Mouse (Mus musculus): Measurements from ENCODE around the gene Ldlrap1. TPM values are rescaled to one million over a fixed set of nuclear protein-coding genes. Genes with fewer than 3 reads are reported as not detected.

Gene Ldlrap1
- polyA plus RNA-seq, 1 experiment from 2014 or later: 24.9 TPM

- Histone ChIP-seq H3K4me3 (no peak overlapping the region), H3K9me3 (no peaks in the 10 kb centered on the region), H3K4me1 (peaks cover 8% of the 10 kb centered on the region), H3K9ac (no peak overlapping the region), H3K36me3 (peaks cover 45% of the 10 kb centered on the region), H3K27ac (no peak overlapping the region), H3K4me2 (no peak overlapping the region), H3K27me3 (no peaks in the 10 kb centered on the region)
- ATAC-seq (ENCODE audit: borderline replicate concordance, extremely low read depth, low FRiP score, low TSS enrichment): no peak
- WGBS: 84% methylated on average over 16 of the region's 16 CpGs
Observed at GRCm38 (mm10) chr4:134745900-134746661, 21.7 kb downstream of the Ldlrap1 start.

GRCm38 (mm10) chr4:134743881-134744633 is 23.8 kb downstream of the Ldlrap1 start:
- Histone ChIP-seq H3K9ac (no peak overlapping the region), H3K27ac (no peak overlapping the region), H3K4me1 (no peaks in the 10 kb centered on the region), H3K9me3 (no peaks in the 10 kb centered on the region), H3K4me2 (no peak overlapping the region), H3K4me3 (no peak overlapping the region), H3K27me3 (no peaks in the 10 kb centered on the region), H3K36me3 (peaks cover 38% of the 10 kb centered on the region)
- 59% methylated on average over 16 of the region's 16 CpGs for WGBS
- ATAC-seq (ENCODE audit: borderline replicate concordance, extremely low read depth, low FRiP score, low TSS enrichment): no peak

- Histone ChIP-seq H3K9ac (no peak overlapping the region), H3K4me1 (no peaks in the 10 kb centered on the region), H3K4me2 (no peak overlapping the region), H3K4me3 (no peak overlapping the region), H3K27me3 (no peaks in the 10 kb centered on the region), H3K9me3 (no peaks in the 10 kb centered on the region), H3K36me3 (peaks cover 18% of the 10 kb centered on the region), H3K27ac (no peak overlapping the region)
- ATAC-seq (ENCODE audit: borderline replicate concordance, extremely low read depth, low FRiP score, low TSS enrichment): no peak
- 60% methylated on average over 8 of the region's 8 CpGs for WGBS
Observed at GRCm38 (mm10) chr4:134741949-134742348, 25.9 kb downstream of the Ldlrap1 start.

GRCm38 (mm10) chr4:134740186-134740585 is 27.6 kb downstream of the Ldlrap1 start:
- Histone ChIP-seq H3K4me1 (no peaks in the 10 kb centered on the region), H3K9ac (no peak overlapping the region), H3K9me3 (no peaks in the 10 kb centered on the region), H3K27me3 (no peaks in the 10 kb centered on the region), H3K4me2 (no peak overlapping the region), H3K4me3 (no peak overlapping the region), H3K27ac (no peak overlapping the region), H3K36me3 (peaks cover under 1% of the 10 kb centered on the region; the same call in 1 of the 2 replicates)
- no peak for ATAC-seq (ENCODE audit: borderline replicate concordance, extremely low read depth, low FRiP score, low TSS enrichment)
- 92% methylated on average over 4 of the region's 4 CpGs for WGBS

- Histone ChIP-seq H3K4me3 (no peak overlapping the region), H3K4me2 (no peak overlapping the region), H3K4me1 (peaks cover 5% of the 10 kb centered on the region), H3K27me3 (no peaks in the 10 kb centered on the region), H3K27ac (no peak overlapping the region), H3K9me3 (no peaks in the 10 kb centered on the region), H3K9ac (no peak overlapping the region), H3K36me3 (no peaks in the 10 kb centered on the region)
- 61% methylated on average over 3 of the region's 3 CpGs for WGBS
- ATAC-seq (ENCODE audit: borderline replicate concordance, extremely low read depth, low FRiP score, low TSS enrichment): no peak
Observed at GRCm38 (mm10) chr4:134739530-134739929, 28.3 kb downstream of the Ldlrap1 start.

- no peaks in the 10 kb centered on the region for H3K36me3 ChIP-seq
- no peak overlapping the region for H3K4me2 ChIP-seq
- no peaks in the 10 kb centered on the region for H3K27me3 ChIP-seq
- no peak overlapping the region for H3K9ac ChIP-seq
- WGBS: 65% methylated on average over 14 of the region's 14 CpGs
- no peak overlapping the region for H3K4me3 ChIP-seq
- H3K9me3 ChIP-seq: no peaks in the 10 kb centered on the region
- no peak for ATAC-seq (ENCODE audit: borderline replicate concordance, extremely low read depth, low FRiP score, low TSS enrichment)
- H3K4me1 ChIP-seq: peaks cover 18% of the 10 kb centered on the region
- H3K27ac ChIP-seq: no peak overlapping the region
Observed at GRCm38 (mm10) chr4:134737365-134737910, 30.4 kb downstream of the Ldlrap1 start.

DNA sequence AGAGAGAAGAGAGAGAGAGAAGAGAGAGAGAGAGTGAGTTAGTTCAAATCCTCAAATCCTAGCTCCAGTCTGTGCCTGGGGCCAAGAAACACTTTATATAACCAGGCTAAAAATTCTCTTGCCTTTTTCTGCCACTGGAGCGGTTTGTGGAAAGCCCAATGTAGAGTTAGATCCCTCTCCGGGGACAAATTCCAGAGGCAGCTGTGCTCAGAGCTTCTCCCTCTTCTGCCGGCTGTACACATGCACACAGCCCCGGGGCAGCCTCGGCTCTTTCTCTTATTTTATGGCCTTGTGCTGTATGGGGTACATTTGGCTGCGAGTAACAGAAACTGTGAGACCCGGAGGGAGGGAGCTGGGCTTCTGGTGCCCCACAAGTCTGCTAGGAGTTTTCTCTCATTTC is 31.7 kb downstream of the Ldlrap1 start:
- Histone ChIP-seq H3K9me3 (no peaks in the 10 kb centered on the region), H3K36me3 (no peaks in the 10 kb centered on the region), H3K27ac (no peak overlapping the region), H3K4me3 (no peak overlapping the region), H3K4me1 (peaks cover 18% of the 10 kb centered on the region), H3K4me2 (no peak overlapping the region), H3K27me3 (no peaks in the 10 kb centered on the region), H3K9ac (no peak overlapping the region)
- no peak for ATAC-seq (ENCODE audit: borderline replicate concordance, extremely low read depth, low FRiP score, low TSS enrichment)
- WGBS: 66% methylated on average over 7 of the region's 7 CpGs

DNA sequence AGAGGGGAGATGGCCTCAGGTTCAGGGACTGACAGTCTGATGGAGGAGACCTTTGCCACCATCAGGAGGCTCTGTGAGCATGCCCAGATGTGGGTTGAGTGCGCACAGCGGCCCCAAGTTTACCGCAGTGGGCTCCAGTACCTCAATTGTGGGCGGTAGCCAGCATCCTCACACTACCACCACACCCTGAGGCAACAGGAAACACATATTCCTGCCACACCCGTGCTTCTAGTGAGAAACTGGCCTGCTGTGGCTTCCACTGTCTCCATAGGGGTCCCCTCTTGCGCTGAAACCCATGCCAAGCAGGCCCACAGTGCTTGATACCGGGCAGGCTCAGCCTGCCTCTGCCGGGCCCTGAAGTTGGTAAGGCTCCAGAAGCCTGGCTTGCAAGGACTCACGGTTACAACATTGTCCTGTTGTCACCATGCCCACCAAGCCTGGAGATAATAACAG is 33.2 kb downstream of the Ldlrap1 start:
- peak; percentile 41; the same call in 1 of the 2 replicates for ATAC-seq (ENCODE audit: borderline replicate concordance, extremely low read depth, low FRiP score, low TSS enrichment)
- WGBS: 35% methylated on average over 9 of the region's 9 CpGs

GRCm38 (mm10) chr4:134734038-134734628 is 33.7 kb downstream of the Ldlrap1 start:
- no peak overlapping the region for H3K9ac ChIP-seq
- WGBS: 5% methylated on average over 13 of the region's 13 CpGs
- H3K4me2 ChIP-seq: peak overlapping the region; percentile 30
- no peak overlapping the region for H3K4me3 ChIP-seq
- H3K4me1 ChIP-seq: peaks cover 27% of the 10 kb centered on the region
- H3K27me3 ChIP-seq: no peaks in the 10 kb centered on the region
- no peaks in the 10 kb centered on the region for H3K9me3 ChIP-seq
- no peaks in the 10 kb centered on the region for H3K36me3 ChIP-seq
- H3K27ac ChIP-seq: peak overlapping the region; percentile 65
- ATAC-seq (ENCODE audit: borderline replicate concordance, extremely low read depth, low FRiP score, low TSS enrichment): peak; percentile 90

More for the DNA sequence above, 33.2 kb downstream of the Ldlrap1 start:
- no peak overlapping the region for H3K4me3 ChIP-seq
- H3K4me1 ChIP-seq: peaks cover 27% of the 10 kb centered on the region
- no peaks in the 10 kb centered on the region for H3K9me3 ChIP-seq
- H3K36me3 ChIP-seq: no peaks in the 10 kb centered on the region
- no peak overlapping the region for H3K9ac ChIP-seq
- no peaks in the 10 kb centered on the region for H3K27me3 ChIP-seq
- H3K4me2 ChIP-seq: peak overlapping the region; percentile 30; the same call in 1 of the 2 replicates
- H3K27ac ChIP-seq: peak overlapping the region; percentile 65

DNA sequence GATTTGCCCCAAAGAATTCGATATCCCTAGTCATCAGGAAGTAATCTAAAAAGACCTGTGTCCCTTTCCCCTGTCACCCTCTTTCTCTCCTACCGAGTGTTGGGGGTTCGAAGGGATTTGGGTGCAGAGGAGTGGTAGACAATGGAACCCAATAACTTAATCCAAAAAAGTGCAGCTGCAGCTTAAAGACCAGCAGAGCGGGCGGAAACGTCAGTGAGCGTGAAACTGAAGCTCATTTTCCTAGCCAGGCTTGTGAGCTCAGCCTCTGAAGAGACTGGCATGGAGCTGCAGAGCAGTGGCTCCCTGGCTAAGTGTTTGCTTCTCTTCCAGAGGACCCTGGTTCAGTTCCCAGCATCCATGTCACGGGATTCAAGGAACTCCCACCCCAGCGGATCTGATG is 34.5 kb downstream of the Ldlrap1 start:
- H3K4me3 ChIP-seq: no peak overlapping the region
- no peak overlapping the region for H3K27ac ChIP-seq
- no peaks in the 10 kb centered on the region for H3K27me3 ChIP-seq
- no peak overlapping the region for H3K4me2 ChIP-seq
- ATAC-seq (ENCODE audit: borderline replicate concordance, extremely low read depth, low FRiP score, low TSS enrichment): no peak
- WGBS: 60% methylated on average over 9 of the region's 9 CpGs
- peaks cover 27% of the 10 kb centered on the region for H3K4me1 ChIP-seq
- no peak overlapping the region for H3K9ac ChIP-seq
- no peaks in the 10 kb centered on the region for H3K36me3 ChIP-seq
- no peaks in the 10 kb centered on the region for H3K9me3 ChIP-seq

- Histone ChIP-seq H3K4me3 (no peak overlapping the region), H3K4me2 (no peak overlapping the region), H3K4me1 (peaks cover 33% of the 10 kb centered on the region), H3K27ac (no peak overlapping the region), H3K36me3 (no peaks in the 10 kb centered on the region), H3K27me3 (no peaks in the 10 kb centered on the region), H3K9ac (no peak overlapping the region), H3K9me3 (no peaks in the 10 kb centered on the region)
- 16% methylated on average over 8 of the region's 8 CpGs for WGBS
- no peak for ATAC-seq (ENCODE audit: borderline replicate concordance, extremely low read depth, low FRiP score, low TSS enrichment)
Observed at GRCm38 (mm10) chr4:134730106-134730505, 37.7 kb downstream of the Ldlrap1 start.
